Mouse (Mus musculus) cerebellum, postnatal 10 days (tissue): ENCODE measurements around the gene Lsr.
"Not testable (repeated sequence)": the region's sequence is repeated elsewhere in the genome, so short reads cannot be mapped to it uniquely, and the experiment has no call there.

Experiments
- DNase-seq, 2 experiments: peaks; one replicate each; pipeline ENCODE4 v3.0.0; 2021; ENCODE audit warnings: mixed read lengths in 2 of 2

Gene Lsr

DNA sequence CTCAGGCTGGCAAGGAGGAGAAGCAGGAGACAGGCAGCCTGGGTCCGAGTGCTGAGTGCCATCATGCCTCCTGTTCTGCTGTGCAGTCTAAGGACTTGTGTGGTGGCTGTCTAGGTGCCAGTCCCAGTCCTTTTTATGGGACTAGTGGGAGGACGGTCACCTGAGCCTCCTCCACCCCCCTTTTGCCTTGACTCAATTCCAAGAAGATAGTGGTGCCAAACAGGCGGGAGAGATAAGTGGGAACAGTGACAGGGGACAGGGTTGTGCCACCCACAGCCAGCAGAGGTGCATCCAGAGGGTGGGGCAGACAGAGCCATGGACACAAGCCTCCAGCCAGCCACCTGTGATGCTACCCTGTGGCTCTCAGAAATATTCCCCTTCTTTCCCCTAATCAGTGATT, 49.2 kb downstream of the Lsr start:
- no peak for DNase-seq

DNA sequence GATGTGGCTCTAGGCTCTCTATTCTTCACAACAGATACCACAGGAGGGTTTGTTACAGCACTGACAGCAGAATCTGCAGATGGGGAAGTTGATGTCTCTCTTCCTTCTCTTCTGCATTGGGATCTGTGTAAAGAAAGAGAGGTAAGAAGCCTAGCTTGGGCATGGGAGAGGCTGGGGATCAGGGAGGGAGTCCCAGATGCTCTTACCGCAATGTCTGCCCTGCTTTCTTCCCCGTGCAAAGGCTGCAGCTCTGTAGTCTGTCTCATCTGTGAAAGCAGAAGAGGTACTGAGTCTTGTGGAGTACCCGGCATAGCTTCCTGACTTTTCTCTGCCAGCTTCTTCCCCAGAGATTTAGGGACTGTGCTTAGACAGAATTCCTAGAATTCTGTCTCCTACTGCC, 50.8 kb downstream of the Lsr start:
- DNase-seq = not testable (repeated sequence)

DNA sequence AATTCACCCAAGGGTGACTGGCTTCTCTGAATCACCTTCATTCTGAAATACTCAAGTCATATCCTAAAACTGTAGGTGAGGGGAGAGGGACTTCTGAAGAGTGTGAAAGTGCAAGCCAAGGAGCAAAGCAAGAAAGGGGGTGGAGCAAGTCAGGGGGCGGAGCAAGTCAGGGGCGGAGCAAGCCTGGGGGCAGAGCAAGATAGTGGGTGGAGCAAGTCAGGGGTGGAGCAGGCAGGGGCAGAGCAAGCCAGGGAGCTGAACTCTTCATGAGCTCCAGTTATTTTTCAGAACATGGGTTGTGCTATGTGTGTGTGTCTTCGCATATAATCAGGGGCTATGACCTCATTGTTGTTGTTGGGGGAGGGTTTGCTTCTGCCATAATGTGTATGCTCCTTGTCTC, 53.0 kb downstream of the Lsr start:
- DNase-seq = no peak

DNA sequence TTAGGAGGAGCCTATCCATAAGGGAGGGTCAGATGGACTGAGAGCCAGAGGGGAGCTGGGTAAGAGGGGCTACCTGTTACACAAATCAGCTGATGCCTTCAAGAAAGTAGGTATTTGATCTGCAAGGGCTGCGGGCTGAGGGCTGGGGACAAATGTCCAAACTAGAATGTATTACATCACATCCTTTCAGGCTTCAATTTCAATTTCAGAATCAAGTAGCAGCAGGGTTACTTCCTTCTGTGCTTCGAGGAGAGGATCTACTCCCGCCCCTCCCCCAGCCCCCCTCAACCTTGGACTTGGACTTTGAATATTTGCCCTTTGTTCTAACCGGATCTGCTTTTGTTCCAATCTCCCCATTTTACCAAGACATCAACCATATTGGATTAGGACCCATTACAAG, 56.0 kb downstream of the Lsr start:
- DNase-seq = no peak

DNA sequence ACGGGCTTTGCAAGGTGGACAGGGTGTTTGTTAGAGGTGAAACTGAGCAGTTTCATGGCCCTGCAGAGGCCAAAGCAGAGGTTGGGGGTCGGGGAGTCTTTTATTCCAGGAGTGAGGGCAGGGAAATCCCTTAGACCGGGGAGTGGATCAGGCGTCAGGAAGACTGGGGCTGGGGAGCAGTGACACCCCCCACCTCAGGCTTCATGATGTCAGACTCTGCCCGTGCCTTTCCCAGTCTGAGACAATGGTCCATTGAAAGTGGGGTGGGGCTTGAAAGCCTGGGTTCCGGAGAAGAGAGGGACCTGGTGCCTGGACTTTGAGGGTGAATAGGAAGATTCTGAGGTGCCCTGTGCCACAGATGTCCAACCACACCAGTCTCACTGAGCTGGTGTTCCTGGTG, 56.6 kb downstream of the Lsr start:
- DNase-seq = no peak

DNA sequence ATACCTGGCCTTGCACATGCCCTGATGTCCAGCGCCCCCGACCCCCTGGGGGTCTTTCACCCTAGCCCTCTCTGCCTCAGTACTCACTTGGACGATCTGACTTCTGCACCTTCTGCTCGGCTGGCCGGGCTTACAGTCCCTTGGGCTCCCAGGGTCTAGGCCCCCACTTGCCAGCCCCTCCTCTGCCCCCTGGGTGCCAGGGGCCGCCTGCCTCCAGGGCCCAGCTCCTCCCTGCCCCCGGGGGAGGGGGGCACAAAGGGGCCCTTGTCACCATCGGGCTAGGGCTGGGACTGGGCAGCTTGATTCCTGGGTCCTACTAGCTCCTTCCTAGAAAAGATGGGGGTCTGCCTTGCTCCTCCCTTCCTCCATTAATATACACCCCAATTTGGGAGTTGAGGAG, 58.5 kb downstream of the Lsr start, which contains the start of gene Mag:
TSS of gene Mag (minus strand) at position 142 of the 400 bp plus-strand sequence.
- no peak for DNase-seq

DNA sequence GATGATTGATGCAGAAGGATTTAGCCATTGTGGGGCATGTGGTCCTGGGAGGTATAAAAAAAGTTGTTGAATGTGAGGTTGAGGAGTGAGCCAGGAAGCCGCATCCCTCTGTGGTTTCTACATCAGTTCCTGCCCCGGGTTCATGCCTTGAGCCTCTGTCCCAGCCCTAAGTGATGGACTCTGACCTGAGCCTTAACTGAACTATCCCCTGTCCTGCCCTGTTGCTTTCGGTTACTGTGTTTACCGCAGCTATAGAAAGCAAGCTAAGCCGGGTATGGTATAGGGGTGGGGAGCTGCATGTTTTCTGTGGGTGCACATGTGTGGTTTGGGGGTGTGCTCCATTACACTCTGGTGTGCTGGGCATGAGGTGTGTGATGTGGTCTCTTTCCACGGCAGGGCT, 63.5 kb downstream of the Lsr start:
- DNase-seq = no peak

DNA sequence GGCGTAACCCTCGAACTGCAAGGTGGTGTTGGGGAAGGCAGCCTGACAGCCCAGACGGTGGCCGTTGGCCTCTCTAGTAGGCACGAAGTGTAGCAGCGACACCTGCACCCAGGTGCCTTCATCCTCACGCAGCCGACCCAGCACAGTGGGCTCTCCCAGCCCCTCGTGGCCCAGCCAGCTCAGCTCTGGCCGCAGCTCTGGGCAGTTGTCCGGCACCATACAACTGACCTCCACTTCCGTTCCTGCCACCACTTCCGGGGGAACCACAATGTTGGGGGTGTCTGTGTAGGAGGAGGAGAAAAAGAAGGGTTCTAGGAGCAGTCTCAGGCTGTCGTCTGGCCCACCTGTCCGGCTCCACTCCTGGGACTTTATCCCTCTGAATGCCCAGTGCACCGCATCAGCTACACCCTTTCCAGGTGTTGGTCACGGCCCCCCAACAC, 64.3 kb downstream of the Lsr start:
- no peak for DNase-seq

DNA sequence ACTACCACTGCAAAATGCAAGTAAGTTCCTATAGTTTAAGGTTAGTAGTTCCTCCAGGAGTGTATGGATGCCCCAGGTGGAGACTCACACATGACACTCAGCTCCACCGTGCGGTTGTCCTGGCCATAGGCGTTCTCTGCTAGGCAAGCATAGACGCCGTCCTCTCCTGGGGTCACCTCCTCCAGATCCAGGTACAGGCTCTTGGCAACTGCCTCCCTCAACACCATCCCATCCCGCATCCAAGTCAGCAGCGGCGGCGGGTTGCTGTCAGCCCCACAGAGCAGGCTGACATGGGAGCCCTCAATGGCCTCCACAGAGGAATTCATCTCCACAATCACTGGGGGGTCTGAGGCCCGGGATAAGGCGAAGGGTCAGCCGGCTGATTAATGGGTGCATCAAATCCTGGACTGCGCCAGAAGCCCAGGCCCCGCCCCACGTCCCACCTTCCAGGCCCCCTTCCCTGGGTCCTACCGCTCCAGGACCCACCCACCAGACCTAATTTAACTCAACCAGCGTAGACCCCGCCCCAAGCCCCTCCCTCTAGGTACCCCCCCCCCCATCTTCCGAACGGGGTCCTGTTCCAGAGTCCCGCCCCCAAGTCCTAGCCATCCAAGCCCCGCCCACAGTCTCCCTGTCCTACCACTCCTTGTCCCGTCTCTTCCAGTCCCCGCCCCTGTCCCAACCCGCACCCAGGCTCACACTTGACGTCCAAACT, 64.8 kb downstream of the Lsr start:
- peak; percentile 28 to 43 for DNase-seq
